Mouse (Mus musculus): ENCODE measurements around the gene Mycs. TPM values are rescaled to one million over a fixed set of nuclear protein-coding genes. Genes with fewer than 3 reads are reported as not detected.

Gene Mycs
- polyA plus RNA-seq (2016; fragmentation: Nextera tagmentation; extraction: Ambion mirVana) = not detected in 2 replicates

DNA sequence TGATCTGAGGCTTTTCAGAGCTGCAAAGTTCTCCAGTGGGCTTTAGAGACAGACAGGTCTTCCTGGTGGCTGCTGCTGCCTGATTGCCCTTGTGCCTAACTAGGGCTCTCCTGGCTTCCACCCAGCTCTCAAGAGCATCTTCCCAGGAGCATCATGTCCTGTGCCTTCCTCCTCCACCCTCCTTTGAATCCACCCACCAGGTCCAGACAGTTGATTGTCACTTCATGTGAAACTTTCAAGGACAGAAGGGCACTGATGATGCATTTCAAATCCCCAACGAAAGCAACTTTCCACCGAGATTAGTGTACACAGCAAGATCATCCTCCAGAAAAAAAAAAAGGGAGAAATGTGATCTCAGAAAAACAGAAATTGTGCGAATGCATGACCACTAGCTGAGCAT lies at the start of gene Mycs:
TSS of gene Mycs (minus strand) at position 101 of the 400 bp plus-strand sequence.
- WGBS = 86% methylated on average over 3 of the region's 3 CpGs
- peak within 1 kb of the TSS; percentile 47 for H3K4me3 ChIP-seq
- no peaks in the 10 kb centered on the region; the same call in 1 of the 2 replicates for H3K9me3 ChIP-seq
- no peak for DNase-seq (ENCODE audit: low spot score)
- peaks cover 18% of the 10 kb centered on the region for H3K27me3 ChIP-seq (replicated peaks; ENCODE audit: low read depth, poor library complexity, severe bottlenecking)
- H3K27ac ChIP-seq (replicated peaks) = no peak within 1 kb of the TSS
- H3K4me1 ChIP-seq = peaks cover 4% of the 10 kb centered on the region; the same call in 1 of the 2 replicates
- H3K36me3 ChIP-seq (replicated peaks) = no peaks in the 10 kb centered on the region

GRCm38 (mm10) chrX:5468022-5468421 lies 1.0 kb downstream of the Mycs start:
- peaks cover 4% of the 10 kb centered on the region; the same call in 1 of the 2 replicates for H3K4me1 ChIP-seq
- peaks cover 18% of the 10 kb centered on the region for H3K27me3 ChIP-seq (replicated peaks; ENCODE audit: low read depth, poor library complexity, severe bottlenecking)
- H3K4me3 ChIP-seq = peak overlapping the region; percentile 47
- 15% methylated on average over 24 of the region's 24 CpGs for WGBS
- peak; percentile 27 for DNase-seq (ENCODE audit: low spot score)
- H3K36me3 ChIP-seq (replicated peaks) = no peaks in the 10 kb centered on the region
- H3K27ac ChIP-seq (replicated peaks) = no peak overlapping the region
- no peaks in the 10 kb centered on the region; the same call in 1 of the 2 replicates for H3K9me3 ChIP-seq

Other genes starting within 250 kb of the Mycs start
- gene Btbd35f7, start 199.8 kb upstream of the Mycs start, polyA plus RNA-seq (2016; fragmentation: Nextera tagmentation; extraction: Ambion mirVana) = not detected in 2 replicates